Mouse (Mus musculus): ENCODE data around the gene Tmem202. TPM values are rescaled to one million over a fixed set of nuclear protein-coding genes. Genes with fewer than 3 reads are reported as not detected.

Gene Tmem202
- total and polyA plus RNA-seq, 3 experiments, result 0.20 to 0.64 TPM; not detected in 1

- Histone ChIP-seq H3K27me3 (replicated peaks) (no peaks in the 10 kb centered on the region), H3K36me3 (replicated peaks in 1 of 2; ENCODE audit: control insufficient read depth in 1 of 2, insufficient read depth in 1 of 2, low read length in 1 of 2) (peaks cover 37 to 50% of the 10 kb centered on the region in 2 experiments), H3K9ac (ENCODE audit: insufficient read depth, low read depth) (no peak overlapping the region), H3K4me2 (ENCODE audit: insufficient read depth, low read depth, poor library complexity, severe bottlenecking) (no peak overlapping the region), H3K79me2 (replicated peaks; ENCODE audit: control insufficient read depth, extremely low read depth, insufficient read depth, poor library complexity, severe bottlenecking) (no peaks in the 10 kb centered on the region), H3K4me3 (replicated peaks in 1 of 3; ENCODE audit: low read depth in 2 of 3, low read length in 2 of 3, poor library complexity in 1 of 3) (no peak overlapping the region), H3K4me1 (ENCODE audit: control insufficient read depth in 1 of 2, insufficient read depth in 2 of 2) (peaks cover 3 to 15% of the 10 kb centered on the region in 2 experiments; a peak in 3 of 4 replicates), H3K9me3 (replicated peaks; ENCODE audit: low read length) (no peaks in the 10 kb centered on the region), H3K27ac (ENCODE audit: insufficient read depth, low read depth) (no peak overlapping the region)
- TF ChIP-seq ZKSCAN1 (IDR thresholded peaks at IDR 0.05; ENCODE audit: borderline replicate concordance, low read depth, low read length), result no peak
- TF ChIP-seq ETS1 (conservative IDR thresholded peaks at IDR 0.05; ENCODE audit: low read depth, low read length), result no peak
- TF ChIP-seq RAD21 (IDR thresholded peaks at IDR 0.05; ENCODE audit: low read depth, low read length), result peak; percentile 92
- no peak for TF ChIP-seq USF2 (conservative IDR thresholded peaks at IDR 0.05; ENCODE audit: low read depth, low read length)
- no peak for TF ChIP-seq CHD1 (IDR thresholded peaks at IDR 0.05; ENCODE audit: low read depth, low read length)
- no peak for TF ChIP-seq ZMIZ1 (IDR thresholded peaks at IDR 0.05; ENCODE audit: low read depth, low read length)
- TF ChIP-seq CTCF (conservative IDR thresholded peaks at IDR 0.05 in 1 of 2, IDR thresholded peaks at IDR 0.05 in 1 of 2; ENCODE audit: low read depth in 2 of 2, low read length in 2 of 2), result peak; percentile 82 to 95
- TF ChIP-seq KAT2A (IDR thresholded peaks at IDR 0.05; ENCODE audit: insufficient replicate concordance, low read length), result no peak
- TF ChIP-seq TCF12 (IDR thresholded peaks at IDR 0.05; ENCODE audit: low read depth, low read length), result no peak
- no peak for TF ChIP-seq NELFE (IDR thresholded peaks at IDR 0.05; ENCODE audit: low read depth, low read length)
- no peak for TF ChIP-seq JUN (IDR thresholded peaks at IDR 0.05; ENCODE audit: insufficient read depth, low read depth, low read length)
- TF ChIP-seq JUND (conservative IDR thresholded peaks at IDR 0.05; ENCODE audit: low read depth, low read length), result no peak
- TF ChIP-seq SMC3 (IDR thresholded peaks at IDR 0.05; ENCODE audit: low read depth, low read length), result peak; percentile 85
- TF ChIP-seq POLR2A (IDR thresholded peaks at IDR 0.05; ENCODE audit: low read depth, low read length), result 0 out of 2 replicates have a peak, but pooled peaks have one; percentile 33
- no peak for TF ChIP-seq ZNF384 (IDR thresholded peaks at IDR 0.05; ENCODE audit: low read depth, low read length)
- TF ChIP-seq MAZ (IDR thresholded peaks at IDR 0.05; ENCODE audit: low read depth, low read length), result no peak
- in situ Hi-C loops (cut with MboI; ENCODE audit: low pct_ligation_motif_present, low pct_unique_long_range_greater_than_20kb, low sequenced_read_pairs) (no loop called here), dilution Hi-C loops (cut with MboI; ENCODE audit: extremely low pct_ligation_motif_present, extremely low pct_unique_long_range_greater_than_20kb, low sequenced_read_pairs) (no loop called here)
- peak; percentile 88 for DNase-seq (ENCODE audit: extremely low read depth)
These were observed 26.0 kb upstream of the Tmem202 start for GRCm38 (mm10) chr9:59565600-59565999.

- H3K79me2 ChIP-seq (replicated peaks; ENCODE audit: control insufficient read depth, extremely low read depth, insufficient read depth, poor library complexity, severe bottlenecking), result no peaks in the 10 kb centered on the region
- no peak for DNase-seq (ENCODE audit: extremely low read depth)
- H3K27me3 ChIP-seq (replicated peaks), result no peaks in the 10 kb centered on the region
- no peaks in the 10 kb centered on the region for H3K9me3 ChIP-seq (replicated peaks; ENCODE audit: low read length)
- in situ Hi-C loops (cut with MboI; ENCODE audit: low pct_ligation_motif_present, low pct_unique_long_range_greater_than_20kb, low sequenced_read_pairs) (no loop called here), dilution Hi-C loops (cut with MboI; ENCODE audit: extremely low pct_ligation_motif_present, extremely low pct_unique_long_range_greater_than_20kb, low sequenced_read_pairs) (no loop called here)
- peaks cover 40 to 81% of the 10 kb centered on the region in 2 experiments for H3K36me3 ChIP-seq (replicated peaks in 1 of 2; ENCODE audit: control insufficient read depth in 1 of 2, insufficient read depth in 1 of 2, low read length in 1 of 2)
- TF ChIP-seq MAFK (IDR thresholded peaks at IDR 0.05; ENCODE audit: insufficient replicate concordance, low read length) (no peak), ZC3H11A (IDR thresholded peaks at IDR 0.05; ENCODE audit: low read depth, low read length) (no peak)
- no peak overlapping the region for H3K4me2 ChIP-seq (ENCODE audit: insufficient read depth, low read depth, poor library complexity, severe bottlenecking)
- H3K4me1 ChIP-seq (ENCODE audit: control insufficient read depth in 1 of 2, insufficient read depth in 2 of 2), result peaks cover 0 to 25% of the 10 kb centered on the region in 2 experiments; a peak in 3 of 4 replicates
- no peak overlapping the region for H3K4me3 ChIP-seq (replicated peaks in 1 of 3; ENCODE audit: low read depth in 2 of 3, low read length in 2 of 3, poor library complexity in 1 of 3)
- H3K27ac ChIP-seq (ENCODE audit: insufficient read depth, low read depth), result no peak overlapping the region
- no peak overlapping the region for H3K9ac ChIP-seq (ENCODE audit: insufficient read depth, low read depth)
These were observed 14.1 kb upstream of the Tmem202 start for GRCm38 (mm10) chr9:59553719-59554118.
